Mouse (Mus musculus): ENCODE data around the gene Rspry1.
A peak's percentile ranks its signal among the peaks of the same experiment; 100 is the strongest.

Rspry1 gene

DNA sequence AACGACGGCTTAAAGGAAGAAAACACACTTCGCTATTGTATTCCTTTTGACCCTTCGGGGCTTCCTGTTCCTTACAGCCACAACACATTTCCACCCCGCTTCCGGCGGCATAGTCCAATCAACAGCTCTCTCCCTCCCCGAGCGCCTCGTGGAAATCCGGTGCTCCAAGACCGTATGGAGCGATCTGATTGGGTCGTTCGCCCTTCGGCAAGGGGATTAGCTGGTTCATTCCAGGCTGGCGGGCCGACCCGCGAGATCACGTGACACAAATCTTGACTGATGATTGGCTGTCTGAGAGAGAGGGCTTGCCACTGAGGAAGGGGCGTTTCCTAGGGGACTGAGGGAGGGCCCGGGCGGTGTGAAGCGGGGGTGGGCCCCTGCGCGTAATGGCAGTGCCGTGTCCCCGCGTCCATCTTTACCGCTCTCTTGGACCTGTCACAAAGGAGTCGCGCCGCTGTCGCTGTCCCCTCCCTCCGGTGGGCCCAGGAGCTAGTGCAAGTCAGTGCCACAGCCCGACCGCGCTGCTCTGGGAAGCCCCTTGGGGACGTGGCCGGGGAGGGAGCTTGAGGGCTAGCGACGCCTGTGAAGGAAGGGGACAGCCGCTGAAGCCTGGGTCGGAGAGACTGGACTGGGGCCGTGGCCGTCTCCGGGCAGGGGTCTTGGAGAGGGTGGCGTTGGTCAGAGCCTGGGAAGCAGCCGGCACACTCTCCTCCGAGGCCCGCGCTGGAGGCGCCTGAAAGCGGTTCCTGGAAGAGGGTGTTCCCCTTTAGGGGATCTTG lies at the start of gene Rspry1, which contains the start of gene Fam192a:
Gene Rspry1, plus strand, starts transcription at position 331 of the 779 bp plus-strand sequence.
Gene Fam192a, minus strand, starts transcription at position 391 of the 779 bp plus-strand sequence.
- DNase-seq = peak; percentile 100

DNA sequence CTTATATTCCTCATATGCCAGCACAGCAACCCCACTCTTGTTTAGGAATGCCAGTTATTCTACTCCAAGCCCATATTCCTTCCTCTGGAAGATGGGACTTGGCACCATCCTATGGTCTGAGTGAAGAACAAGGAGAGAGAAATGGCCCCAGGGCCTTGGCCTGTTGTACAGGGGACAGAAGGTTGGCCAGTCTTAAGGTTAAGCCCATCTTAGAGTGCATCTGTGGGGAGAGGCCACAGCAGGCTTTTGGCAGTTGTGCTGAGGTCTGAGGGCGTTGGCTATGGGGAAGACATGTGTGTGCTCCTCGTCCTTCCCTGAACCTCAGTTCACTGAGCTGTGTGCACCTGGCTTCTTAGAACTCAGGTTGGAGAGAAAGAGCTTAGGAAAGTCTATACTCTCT lies 49.0 kb upstream of the Rspry1 start:
- DNase-seq = no peak

DNA sequence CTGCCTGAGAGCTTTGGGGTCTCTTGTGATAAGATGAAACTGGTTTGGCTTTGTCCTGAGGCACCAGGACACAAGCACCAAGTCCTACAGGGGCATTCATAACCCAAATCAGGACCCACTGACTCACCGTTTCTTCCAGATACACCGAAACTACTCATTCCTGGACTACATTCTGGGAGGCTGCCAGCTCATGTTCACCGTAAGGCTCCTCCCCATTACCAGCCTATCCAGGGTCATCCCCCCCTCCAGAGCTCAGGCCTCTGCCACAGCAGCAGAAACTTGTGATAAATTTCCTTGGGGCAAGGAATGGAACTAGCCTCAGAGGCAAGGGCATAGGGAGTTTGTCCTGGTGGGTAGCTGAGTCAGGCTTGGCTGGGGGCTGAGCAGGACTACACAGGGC lies 44.5 kb upstream of the Rspry1 start:
- DNase-seq = no peak

DNA sequence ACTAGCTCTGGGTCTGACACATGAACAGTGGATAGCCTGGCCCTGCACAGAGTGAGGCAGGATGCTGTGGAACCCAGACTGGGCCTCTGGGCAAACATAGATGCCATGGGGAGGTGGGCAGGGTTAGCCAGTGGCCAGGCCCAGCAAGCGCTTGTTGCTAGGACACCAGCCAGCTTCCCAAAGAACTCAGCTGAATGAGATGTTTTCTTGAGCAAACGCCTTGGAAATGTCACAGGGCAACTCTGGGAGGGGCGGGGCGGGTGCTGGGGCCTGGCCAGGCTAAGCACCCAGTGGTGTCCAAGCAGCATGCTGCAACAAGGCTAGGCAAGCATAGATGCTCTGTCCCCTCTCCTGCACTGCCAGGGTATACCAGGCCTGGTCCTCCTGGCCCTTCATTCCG lies 40.5 kb upstream of the Rspry1 start:
- peak; percentile 51 for DNase-seq

DNA sequence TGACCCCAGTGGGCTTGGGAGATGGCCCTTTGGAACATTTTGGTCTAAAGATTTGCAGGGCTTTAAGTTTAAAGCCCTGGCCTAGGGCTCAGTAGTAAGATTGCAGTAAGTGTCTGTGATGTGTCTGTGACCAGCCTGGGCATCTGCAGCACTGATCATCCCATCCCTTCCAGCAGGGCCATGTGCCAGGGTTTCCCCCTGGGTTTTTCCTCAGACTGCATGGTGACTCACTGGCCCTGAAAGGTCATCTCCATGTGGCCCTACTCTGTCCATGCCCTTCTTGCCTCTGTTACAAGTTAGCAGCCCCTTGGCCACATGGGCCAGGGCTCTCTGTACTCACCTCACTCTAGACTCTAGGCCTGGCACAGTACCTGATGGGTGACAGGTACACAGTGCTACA lies 37.3 kb upstream of the Rspry1 start:
- DNase-seq = no peak

DNA sequence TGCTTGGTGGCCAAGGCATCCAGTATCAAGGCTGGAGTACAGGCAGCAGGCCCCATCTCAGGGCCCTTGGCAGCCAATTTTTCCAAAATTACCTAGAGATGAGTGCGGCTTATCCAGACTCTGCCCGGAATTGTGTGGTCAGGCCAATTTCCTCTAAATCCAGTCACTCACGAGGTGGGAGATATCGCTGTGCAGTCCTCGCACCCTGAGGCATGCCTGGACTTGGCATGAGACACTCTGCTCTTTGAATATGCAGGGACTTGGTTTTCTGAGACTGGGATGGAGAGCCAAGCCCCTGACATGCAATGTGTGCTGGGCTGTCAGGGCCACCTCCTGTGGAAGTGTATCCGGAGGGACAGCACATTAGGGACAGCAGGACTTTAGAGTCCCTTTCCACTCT lies 35.7 kb upstream of the Rspry1 start:
- DNase-seq = no peak

DNA sequence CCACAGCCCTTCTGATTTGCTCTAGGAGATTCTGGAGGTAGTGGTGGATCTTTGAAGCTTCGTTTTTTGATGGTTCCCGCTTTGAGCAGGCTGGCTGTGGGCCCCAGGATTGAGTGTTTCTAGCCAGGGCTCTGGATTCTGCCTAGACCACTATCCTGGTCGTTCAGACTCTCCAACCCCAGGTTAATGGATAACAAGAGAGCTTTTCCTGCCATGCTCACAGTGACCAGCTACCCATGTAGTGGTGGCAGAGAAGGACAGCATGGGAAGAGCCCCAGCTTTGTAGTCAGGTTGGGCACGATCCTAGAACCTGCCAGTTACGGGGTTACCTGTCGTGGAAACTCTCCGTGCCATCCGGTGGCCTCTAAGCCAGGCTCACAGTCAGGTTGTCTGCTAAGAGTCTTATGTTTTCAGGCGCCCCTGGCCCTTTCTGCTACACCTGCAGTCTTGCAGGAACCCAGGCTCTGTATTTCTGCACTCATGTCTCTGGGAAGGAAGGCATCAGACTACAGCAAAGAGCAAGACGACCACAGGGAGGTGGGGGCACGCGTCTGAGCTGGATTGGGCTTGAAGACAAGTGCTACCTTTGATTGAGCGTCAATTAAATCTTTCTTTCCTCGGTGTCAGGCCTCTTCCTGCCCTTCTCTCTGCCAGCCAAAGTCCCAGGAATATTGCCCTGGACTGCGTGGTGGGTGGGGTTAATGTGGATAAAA lies 35.1 kb upstream of the Rspry1 start:
- DNase-seq = no peak

DNA sequence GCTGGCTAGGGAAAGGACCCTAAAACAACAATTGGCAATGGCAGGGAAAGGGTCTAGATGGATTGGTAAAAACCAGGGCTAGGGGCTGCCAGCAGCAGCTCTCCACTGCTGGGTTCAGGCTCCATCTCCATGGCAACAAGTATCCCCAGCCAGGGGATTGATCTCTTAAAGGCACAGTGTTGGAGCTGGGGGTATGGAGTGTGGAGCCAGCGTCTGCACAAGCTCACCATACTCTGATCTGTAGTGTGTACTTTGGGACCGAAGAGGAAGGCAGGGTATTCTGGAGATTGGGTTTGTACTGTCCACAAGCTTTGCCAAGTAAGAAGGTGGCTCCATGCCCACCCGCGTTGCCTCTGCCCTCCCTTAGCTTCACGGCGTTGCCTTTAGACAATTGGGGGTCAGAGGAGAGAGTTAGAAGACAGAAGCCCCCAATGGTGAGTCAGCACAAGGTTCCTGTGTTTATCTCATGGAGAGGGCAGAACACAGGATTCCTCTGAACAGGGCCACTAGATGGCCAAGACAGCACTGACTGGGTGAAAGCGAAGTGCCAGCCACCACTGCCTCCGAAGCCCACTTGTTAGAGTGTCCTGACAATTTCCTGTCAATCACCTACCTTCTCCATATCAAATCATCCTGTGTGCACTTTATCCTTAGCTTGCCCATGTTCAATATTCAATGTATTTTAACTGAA lies 34.4 kb upstream of the Rspry1 start:
- peak; percentile 64 for DNase-seq

DNA sequence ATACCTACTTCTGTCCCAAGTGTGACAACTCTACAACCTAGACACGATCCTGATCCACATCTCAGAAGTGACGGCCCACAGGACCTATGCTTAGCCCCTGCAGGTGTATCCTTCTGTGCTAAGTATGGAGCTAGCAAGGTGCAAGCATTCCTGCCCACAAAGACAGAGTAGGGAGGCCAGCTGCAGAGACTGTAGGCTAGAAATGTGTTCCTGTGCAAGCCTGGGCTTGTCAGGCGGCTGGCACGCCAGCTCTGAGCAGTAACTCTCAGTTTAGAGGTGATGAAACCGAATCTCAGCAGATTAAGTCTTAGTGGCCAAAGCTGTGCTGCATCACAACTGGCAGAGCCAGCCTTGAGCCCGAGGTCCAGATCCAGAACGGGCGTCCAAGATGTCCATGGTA lies 33.6 kb upstream of the Rspry1 start:
- DNase-seq = no peak

DNA sequence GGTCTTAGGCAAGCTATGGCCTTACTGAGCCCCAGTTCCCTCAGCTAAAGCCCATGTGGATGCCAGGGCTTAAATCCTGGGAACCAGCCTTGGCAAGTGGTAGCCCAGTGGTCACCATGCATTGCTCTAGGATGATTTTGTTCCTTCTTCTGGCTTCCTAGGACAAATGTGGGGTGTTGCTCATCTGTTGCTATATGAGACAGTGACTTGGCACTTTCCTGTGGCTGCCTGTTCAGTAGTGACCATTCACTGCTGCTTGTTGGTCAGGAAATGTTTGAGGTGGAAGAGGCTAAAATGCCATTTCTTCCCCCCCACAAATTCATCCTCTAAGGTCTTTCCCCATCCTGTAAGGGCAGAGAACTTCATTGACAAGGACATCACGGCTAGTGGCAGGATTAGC lies 32.3 kb upstream of the Rspry1 start:
- DNase-seq = no peak

DNA sequence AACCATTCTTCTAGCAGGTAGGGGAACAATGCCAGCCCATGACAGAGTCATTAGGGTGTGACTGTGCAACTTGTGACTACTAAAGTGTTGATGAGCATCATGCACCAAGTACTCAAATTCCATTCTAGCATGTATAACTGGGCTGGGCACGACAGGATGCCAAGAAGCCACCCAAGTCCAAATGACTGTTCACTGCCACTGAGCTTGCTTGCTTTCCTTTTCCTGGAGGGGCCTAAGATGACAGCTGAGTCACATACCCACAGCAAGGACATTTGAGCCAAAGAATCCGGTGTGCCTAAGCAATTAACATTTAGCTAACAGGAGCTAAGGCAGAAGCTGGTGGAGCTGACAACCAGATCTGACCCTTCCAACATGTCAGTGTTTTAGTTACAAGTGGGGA lies 29.8 kb upstream of the Rspry1 start:
- no peak for DNase-seq

DNA sequence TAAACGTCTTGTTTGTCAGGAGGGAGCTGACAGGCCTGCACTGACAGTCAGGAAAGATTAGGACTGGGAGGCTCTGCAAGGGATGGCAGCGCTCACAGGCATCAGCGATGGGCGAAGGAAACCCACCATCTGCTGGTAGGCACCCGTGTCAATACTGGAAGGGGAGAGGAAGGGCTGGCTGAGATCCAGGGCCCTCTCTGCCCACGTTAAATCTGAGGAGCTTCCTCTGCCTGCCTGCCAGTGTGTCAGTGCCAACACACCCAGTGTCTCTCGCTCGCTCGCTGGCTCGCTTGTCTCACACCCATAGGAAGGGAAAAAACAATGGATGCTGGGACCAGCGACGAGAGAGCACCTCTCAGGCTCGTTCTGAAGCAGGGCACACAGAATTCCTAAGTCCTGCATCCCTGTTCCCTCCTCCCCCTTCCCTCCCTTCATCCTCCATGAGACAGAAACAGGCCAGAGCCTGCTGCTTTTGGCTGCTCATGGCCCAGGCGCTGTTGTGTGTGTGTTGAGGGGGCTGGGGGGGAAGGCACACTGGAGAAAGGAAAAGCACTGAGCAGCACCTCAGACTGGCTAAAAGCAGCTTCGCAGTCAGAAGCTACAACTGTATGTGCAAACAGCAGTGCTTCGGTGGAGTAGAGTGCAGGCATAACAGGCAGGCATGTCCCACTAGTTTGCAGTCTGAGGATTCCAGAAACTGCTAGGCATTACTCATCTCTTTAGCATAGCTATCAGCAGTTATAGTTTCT lies 27.4 kb upstream of the Rspry1 start:
- DNase-seq = no peak

DNA sequence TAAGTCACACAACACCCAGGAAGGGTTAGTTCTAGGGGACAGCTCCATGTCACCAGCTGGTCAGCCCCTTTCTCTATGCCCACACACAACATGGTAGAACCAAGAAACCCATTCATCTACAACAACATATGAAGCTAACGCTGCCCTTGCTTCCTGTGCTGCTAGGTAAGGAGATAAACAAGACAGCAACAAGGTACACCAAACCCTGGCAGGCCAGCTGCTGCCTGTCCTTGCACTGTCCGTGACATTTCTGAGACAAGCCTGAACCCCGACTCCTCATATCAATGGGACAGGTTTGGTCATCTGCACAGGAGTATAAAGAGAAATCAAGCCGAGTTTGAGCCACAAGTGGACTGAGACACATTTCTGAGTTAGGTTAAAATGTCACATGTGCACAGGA lies 26.6 kb upstream of the Rspry1 start:
- DNase-seq = no peak

DNA sequence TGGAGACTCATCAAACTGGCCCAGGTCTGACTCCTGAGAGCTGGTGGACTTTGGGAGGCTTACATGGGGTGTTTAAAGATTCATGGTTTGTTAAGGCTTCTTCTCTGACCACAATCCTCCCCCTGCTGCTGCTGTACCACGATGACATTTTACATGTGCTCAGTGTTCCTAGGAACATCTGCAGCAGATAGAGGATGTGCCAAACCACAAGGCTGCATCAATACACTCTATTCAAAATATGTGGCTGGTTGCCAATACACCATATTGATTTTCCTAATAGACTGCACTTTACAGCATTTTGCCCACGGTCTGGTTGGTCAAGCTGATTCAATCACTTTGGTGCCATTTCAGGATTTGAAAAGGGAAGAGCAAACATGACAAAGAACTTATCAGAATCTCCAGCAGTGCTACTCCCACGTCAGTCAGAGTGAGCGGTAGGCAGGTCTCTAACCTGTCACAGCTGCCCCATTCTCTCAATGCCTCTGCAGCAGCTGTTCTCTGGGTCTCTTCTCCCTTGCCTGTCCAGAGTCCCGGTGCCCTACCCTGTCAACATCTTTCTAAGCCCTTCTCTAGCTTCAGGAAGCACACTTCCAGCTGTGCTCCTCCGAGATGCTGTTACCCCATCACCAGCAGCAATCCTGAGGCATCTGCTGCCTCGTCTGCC lies 19.8 kb upstream of the Rspry1 start:
- no peak for DNase-seq

DNA sequence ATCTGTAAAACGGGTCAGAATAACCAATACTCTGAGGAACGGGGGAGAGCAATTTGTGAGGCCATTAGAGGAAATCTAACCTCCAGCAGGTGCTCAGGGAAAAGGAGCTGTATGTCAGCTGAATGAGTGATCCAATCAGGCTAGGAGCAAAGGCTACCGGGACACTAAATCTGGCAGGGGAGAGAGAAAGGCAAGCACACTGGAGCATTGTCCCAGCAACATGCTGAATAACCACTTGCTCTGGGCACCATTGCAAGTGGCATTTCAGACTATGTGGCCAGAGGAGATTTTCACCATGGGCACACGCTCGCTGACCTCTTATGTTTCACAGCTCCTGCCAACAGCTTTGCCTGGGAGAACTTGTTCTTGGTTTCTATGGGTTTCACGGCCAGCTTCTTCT lies 19.2 kb upstream of the Rspry1 start:
- no peak for DNase-seq

DNA sequence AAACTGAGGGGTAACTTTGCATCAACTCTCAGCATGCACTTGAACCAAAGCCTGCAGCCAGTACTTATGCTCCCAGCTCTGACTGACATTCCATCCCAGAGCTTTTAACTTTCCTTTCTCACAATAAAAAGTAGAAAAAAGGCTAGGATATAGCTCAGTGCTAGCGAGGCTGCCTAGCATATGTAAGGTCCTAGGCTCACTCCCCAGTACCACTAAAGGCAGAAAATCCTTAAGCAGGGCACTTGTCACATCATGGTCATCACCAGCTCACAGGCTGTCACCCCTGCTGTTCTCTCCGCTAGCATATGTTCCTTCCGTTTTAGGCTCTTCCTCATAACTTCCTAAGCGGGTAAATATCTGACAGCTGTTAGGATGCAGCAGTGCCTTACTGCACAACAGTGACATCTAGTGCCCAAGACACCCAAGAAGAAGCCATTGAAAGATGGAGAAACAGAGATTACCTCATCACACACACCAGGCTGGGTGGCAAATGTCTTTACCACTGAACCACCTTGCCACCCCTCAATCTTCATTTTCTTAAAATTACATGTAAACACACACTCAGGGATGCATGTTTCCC lies 17.4 kb upstream of the Rspry1 start:
- DNase-seq = peak; percentile 49

DNA sequence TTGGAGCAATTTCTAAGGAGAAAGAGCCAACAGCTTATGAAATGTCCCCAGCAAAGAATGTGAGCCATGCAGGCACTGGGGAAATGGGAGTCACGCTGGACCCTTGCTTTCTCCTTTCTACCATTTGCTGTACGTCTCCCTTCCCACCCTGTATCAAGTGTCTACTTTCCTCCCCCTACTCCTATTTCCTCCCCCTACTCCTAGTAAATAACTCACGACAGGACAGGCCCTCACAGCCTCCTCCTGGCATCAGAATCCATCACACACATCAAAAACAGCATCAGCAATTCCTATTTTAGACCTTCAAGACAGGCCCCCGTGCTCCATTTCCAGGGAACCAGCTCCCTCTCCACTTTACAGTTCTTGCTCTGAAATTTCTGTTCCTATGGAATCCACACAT lies 10.0 kb upstream of the Rspry1 start:
- no peak for DNase-seq

DNA sequence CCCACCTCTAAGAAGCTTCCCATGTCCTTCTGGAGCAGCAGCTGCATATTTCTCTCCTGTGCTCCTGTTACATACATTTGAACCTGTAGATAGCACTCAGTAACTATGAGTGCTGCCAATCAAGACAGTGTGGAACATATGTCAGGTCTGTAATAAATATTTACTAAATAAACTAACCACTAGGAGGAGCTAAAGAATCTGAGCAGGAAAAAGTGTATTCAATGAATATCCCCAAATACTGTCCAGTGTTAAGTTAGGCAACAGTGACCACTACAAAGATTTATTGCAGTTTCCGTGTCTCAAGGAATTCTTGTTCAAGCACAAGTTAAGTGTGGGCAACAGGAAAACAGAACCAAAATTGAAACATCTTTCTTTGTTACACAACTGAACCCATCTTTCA lies 7.5 kb upstream of the Rspry1 start:
- DNase-seq = peak; percentile 13

DNA sequence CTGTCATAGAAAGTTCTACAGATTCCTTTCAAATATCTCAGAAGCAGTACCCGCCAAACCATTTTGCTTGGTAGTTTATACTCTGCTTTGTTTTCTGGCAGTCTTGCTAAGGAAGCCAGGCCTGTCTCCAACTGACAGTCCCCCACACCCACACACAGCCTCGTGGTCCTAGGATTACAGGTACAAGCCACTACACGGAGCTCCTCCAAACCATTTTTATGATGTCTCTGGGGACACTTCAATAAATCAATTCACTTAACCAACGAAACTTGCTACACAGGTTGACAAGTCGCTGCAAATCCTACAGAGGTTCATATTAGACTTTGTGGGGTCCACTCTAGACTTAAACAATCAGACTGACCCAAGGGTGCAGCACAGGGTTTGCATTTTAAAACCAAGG lies 1.3 kb upstream of the Rspry1 start:
- DNase-seq = no peak

DNA sequence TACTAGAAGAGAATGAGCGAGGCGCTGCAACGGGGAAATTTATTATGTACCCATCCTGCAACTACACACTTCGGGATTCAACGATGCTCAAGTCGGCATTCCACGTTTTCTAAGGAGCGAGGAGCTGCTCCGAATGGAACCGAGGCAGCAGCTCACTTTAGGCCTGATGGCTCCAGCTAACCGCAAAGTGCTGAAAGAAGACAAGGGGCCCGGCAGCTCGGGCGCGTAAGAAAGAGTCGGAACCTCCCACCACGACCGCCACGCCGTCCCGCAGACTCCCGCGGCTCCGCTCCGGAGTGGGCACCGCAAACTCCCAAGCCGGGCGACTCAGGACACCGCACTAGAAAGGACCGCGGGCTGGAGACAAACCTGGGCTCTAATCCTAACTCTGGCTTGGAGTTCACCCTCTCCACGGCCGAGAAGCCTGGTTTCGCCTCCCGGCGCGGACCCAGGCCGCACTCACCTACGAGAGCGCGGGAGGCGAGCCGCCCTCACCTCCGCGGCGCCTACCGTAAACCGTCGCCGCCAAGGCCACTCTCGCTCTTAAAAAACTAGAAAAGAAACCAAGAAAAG lies 617 bp upstream of the Rspry1 start:
- DNase-seq = no peak

DNA sequence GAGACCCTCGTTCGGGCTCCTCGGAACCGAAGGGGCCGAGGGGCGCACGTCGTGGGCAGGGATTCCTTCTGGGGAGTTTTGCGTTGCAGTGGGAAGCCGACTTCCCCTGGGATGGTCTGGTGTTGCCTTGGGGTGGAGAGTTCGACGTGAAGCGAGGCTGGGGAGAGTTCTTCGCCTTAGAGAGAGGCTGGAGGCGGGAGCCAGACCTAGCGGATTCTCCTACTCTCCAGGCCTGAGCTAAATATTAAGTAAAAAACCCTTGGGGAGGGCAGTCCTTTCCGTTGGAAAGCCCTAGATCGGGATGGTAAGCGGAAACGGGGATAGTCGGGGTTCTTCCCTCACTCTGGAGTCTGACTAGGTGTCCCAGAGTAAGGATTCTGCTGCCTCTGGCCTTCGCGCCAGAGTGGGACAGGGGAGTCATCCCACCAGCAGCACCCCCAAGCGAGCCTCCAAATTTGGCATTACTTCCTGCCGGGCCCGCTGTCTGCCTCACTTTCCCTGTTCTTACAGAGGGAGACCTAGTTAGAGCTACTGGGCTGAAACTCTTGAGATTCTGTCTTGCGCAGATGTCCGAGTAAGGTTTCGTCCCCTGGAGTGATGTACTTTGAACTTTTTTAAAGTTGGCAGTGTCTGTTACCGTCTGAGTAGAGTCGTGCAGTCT lies 864 bp downstream of the Rspry1 start:
- peak; percentile 52 for DNase-seq

Measured in embryo, embryonic 11 days (tissue).